Mouse (Mus musculus) small intestine, adult 2 months (tissue): Measurements from ENCODE around the gene Gm17606.

Experiments used
- CTCF ChIP-seq: fragments of 200-500 bp; IDR thresholded peaks from 2 replicates; pipeline ENCODE4 v1.5.1; 2012; ENCODE audit warnings: low read depth, mild to moderate bottlenecking, control low read depth, inconsistent platforms, low read length, moderate library complexity, mixed read lengths; ENCODE audit not compliant: insufficient replicate concordance, insufficient read length; ENCODE audit errors: extremely low read depth
- POLR2A ChIP-seq: fragments of 200-500 bp; IDR thresholded peaks from 2 replicates; pipeline ENCODE4 v1.6.1; 2012; ENCODE audit warnings: low read depth, mild to moderate bottlenecking, control low read depth, inconsistent platforms, low read length, moderate library complexity

- TF ChIP-seq POLR2A (no peak), CTCF (no peak)
Observed at GRCm38 (mm10) chr14:54640121-54640520, 631 bp upstream of the Gm17606 start.
